ENCODE assay signal across 10 mouse cellular contexts in the genomic region with DNA sequence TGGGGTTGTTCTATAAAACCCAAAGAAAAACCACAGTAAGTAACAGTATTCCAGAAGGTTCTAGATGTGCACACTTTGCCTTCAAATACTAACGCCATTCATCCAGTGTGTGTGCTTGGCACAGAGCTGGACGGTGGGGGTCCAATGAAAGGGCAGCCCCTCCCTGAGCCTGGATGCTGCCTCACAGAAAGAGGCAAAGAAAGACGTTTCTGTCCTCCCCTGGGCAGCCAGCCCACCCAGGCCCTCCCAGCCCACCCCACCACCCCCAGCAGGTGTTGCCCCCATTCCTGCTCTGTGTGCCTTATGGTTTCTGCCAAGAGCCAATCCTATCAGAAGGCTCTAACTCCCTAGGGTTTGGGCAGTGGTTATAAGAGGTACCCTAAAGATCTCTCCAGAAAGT. TPM values are rescaled to one million over a fixed set of nuclear protein-coding genes. Genes with fewer than 3 reads are reported as not detected.
DNase-seq lines count a peak whose midpoint lies in the region; ATAC-seq and TF ChIP-seq lines count a peak whose summit lies in the region.
"Had no signal": no experiment of that assay in that cellular context is flagged by ENCODE, and none has a peak within 500 bp of the region (broad histone marks: within the 10 kb centered on the region; RNA-seq: fewer than 3 reads in every experiment).

No protein-coding gene starts in this region.

- H3K27ac ChIP-seq in cerebellum, adult 2 months (ENCODE audit: insufficient read depth, low read length), result peak overlapping the region; percentile 100
- peak overlapping the region; percentile 95 for H3K27ac ChIP-seq in kidney, postnatal 0 days
- peak overlapping the region; percentile 98; the same call in 1 of the 2 replicates for H3K27ac ChIP-seq in brown adipose tissue, adult 24 weeks (replicated peaks; ENCODE audit: low read depth, low read length)
- H3K27ac ChIP-seq in limb, embryonic 13.5 days, result peak overlapping the region; percentile 99
- H3K27ac ChIP-seq: macrophage had no signal

- no peaks in the 10 kb centered on the region for H3K9me3 ChIP-seq in kidney, postnatal 0 days (replicated peaks; ENCODE audit: low read length)
- no peaks in the 10 kb centered on the region for H3K9me3 ChIP-seq in limb, embryonic 13.5 days

- H3K27me3 ChIP-seq in cerebellum, adult 2 months (ENCODE audit: control insufficient read depth, insufficient read depth, low read length), result no peaks in the 10 kb centered on the region
- no peaks in the 10 kb centered on the region for H3K27me3 ChIP-seq in kidney, postnatal 0 days (ENCODE audit: insufficient read depth, low read length)
- H3K27me3 ChIP-seq in limb, embryonic 13.5 days, result no peaks in the 10 kb centered on the region

- H3K4me1 ChIP-seq in cerebellum, adult 2 months (ENCODE audit: control insufficient read depth, insufficient read depth, low read length), result peaks cover 34% of the 10 kb centered on the region
- peaks cover 31% of the 10 kb centered on the region for H3K4me1 ChIP-seq in kidney, postnatal 0 days (replicated peaks; ENCODE audit: insufficient read depth, low read length)
- H3K4me1 ChIP-seq in brown adipose tissue, adult 24 weeks (ENCODE audit: control insufficient read depth, insufficient read depth, insufficient read length, low read length), result peaks cover 13% of the 10 kb centered on the region
- H3K4me1 ChIP-seq in limb, embryonic 13.5 days, result peaks cover 73% of the 10 kb centered on the region

- no peak overlapping the region; the same call in 1 of the 2 replicates for H3K4me2 ChIP-seq in kidney, postnatal 0 days (ENCODE audit: low read length)
- H3K4me2 ChIP-seq in limb, embryonic 13.5 days (replicated peaks), result peak overlapping the region; percentile 74

- no peaks in the 10 kb centered on the region for H3K36me3 ChIP-seq in kidney, postnatal 0 days (ENCODE audit: insufficient read depth, low read length)
- no peaks in the 10 kb centered on the region for H3K36me3 ChIP-seq in limb, embryonic 13.5 days

- no peak for ATAC-seq in cerebellum, adult (ENCODE audit: insufficient number of reproducible peaks, low FRiP score, low TSS enrichment)
- ATAC-seq in kidney, postnatal 0 days (replicated peaks; ENCODE audit: low FRiP score, low read depth), result no peak
- no peak for ATAC-seq in limb, embryonic 13.5 days (ENCODE audit: low FRiP score, low read depth)

- DNase-seq in cerebellum, adult 2 months, result no peak
- no peak for DNase-seq in kidney, postnatal 0 days (ENCODE audit: low spot score)
- no peak for DNase-seq in kidney, adult 9 months
- DNase-seq in ovary, postnatal 14 days (ENCODE audit: low spot score), result no peak
- no peak for DNase-seq in thymus, postnatal 10 days (ENCODE audit: low spot score in 2 of 2)

- H3K4me3 ChIP-seq in cerebellum, adult 2 months (replicated peaks; ENCODE audit: insufficient read depth, low read depth, low read length), result no peak overlapping the region
- no peak overlapping the region for H3K4me3 ChIP-seq in kidney, postnatal 0 days (replicated peaks; ENCODE audit: low read depth, low read length)
- no peak overlapping the region for H3K4me3 ChIP-seq in brown adipose tissue, adult 24 weeks (ENCODE audit: insufficient read depth, low read depth, low read length)
- H3K4me3 ChIP-seq in limb, embryonic 13.5 days, result no peak overlapping the region
- H3K4me3 ChIP-seq: erythroblast, embryonic 14.5 days had no signal

- no peak overlapping the region for H3K9ac ChIP-seq in kidney, postnatal 0 days (ENCODE audit: low read depth, low read length)
- H3K9ac ChIP-seq in limb, embryonic 13.5 days, result 0 out of 2 replicates have a peak overlapping the region, but pooled peaks have one; percentile 69

- no peak for TF ChIP-seq POLR2A in cerebellum, adult 2 months (IDR thresholded peaks at IDR 0.05; ENCODE audit: borderline replicate concordance, insufficient read depth, low read length)

- no peak for TF ChIP-seq CTCF in cerebellum, adult 2 months (IDR thresholded peaks at IDR 0.05; ENCODE audit: borderline replicate concordance, insufficient read depth, low read depth, low read length)
- no peak for TF ChIP-seq CTCF in kidney, postnatal 0 days (IDR thresholded peaks at IDR 0.05; ENCODE audit: low read depth)

- 20% methylated on average over 3 of the region's 3 CpGs for WGBS in cerebellum, adult 2 months
- 50% methylated on average over 3 of the region's 3 CpGs for WGBS in kidney, postnatal 0 days
- 45% methylated on average over 3 of the region's 3 CpGs for WGBS in limb, embryonic 13.5 days

RNA-seq across cellular contexts. Expression of gene Atp23, which starts 28.4 kb away (rescaled TPM):
- polyA plus RNA-seq in cerebellum, adult 2 months (2012; rRNA removed), result 10.2 and 10.4 TPM in 2 replicates
- 20.5 and 22.6 TPM in 2 replicates for polyA plus RNA-seq in kidney, postnatal 0 days (2015; fragmentation: Nextera tagmentation; extraction: Ambion mirVana)
- 4.1 and 6.9 TPM in 2 replicates for polyA plus RNA-seq in brown adipose tissue, adult 24 weeks (2012; ENCODE audit: insufficient read depth, insufficient read length, missing spikeins)
- 18.9 and 20.5 TPM in 2 replicates for polyA plus RNA-seq in limb, embryonic 13.5 days (2015; fragmentation: Nextera tagmentation; extraction: Ambion mirVana)

RNA-seq across cellular contexts. Expression of gene Ctdsp2, which starts 49.0 kb away (rescaled TPM):
- 96.2 and 101 TPM in 2 replicates for polyA plus RNA-seq in cerebellum, adult 2 months (2012; rRNA removed)
- 62.4 and 68.5 TPM in 2 replicates for polyA plus RNA-seq in kidney, postnatal 0 days (2015; fragmentation: Nextera tagmentation; extraction: Ambion mirVana)
- 42.7 and 48.6 TPM in 2 replicates for polyA plus RNA-seq in brown adipose tissue, adult 24 weeks (2012; ENCODE audit: insufficient read depth, insufficient read length, missing spikeins)
- 78.2 and 78.9 TPM in 2 replicates for polyA plus RNA-seq in limb, embryonic 13.5 days (2015; fragmentation: Nextera tagmentation; extraction: Ambion mirVana)
